27 mouse cellular contexts compared by ENCODE assay signal in genomic region chr11:6669041-6669440, GRCm38 (mm10). TPM values are rescaled to one million over a fixed set of nuclear protein-coding genes. Genes with fewer than 3 reads are reported as not detected.
"Had no signal": no experiment of that assay in that cellular context is flagged by ENCODE, and none has a peak within 500 bp of the region (broad histone marks: within the 10 kb centered on the region; RNA-seq: fewer than 3 reads in every experiment).

No protein-coding gene starts in this region.

- H3K9ac ChIP-seq: limb, embryonic 12.5 days; limb, embryonic 15.5 days; liver, embryonic 14.5 days; liver, postnatal 0 days; lung, embryonic 14.5 days; midbrain, embryonic 12.5 days; midbrain, embryonic 15.5 days; neural tube, embryonic 12.5 days; neural tube, embryonic 15.5 days; stomach, embryonic 15.5 days had no signal

- H3K4me2 ChIP-seq: limb, embryonic 12.5 days; limb, embryonic 15.5 days; liver, embryonic 11.5 days; lung, embryonic 14.5 days; midbrain, embryonic 12.5 days; midbrain, embryonic 15.5 days; neural tube, embryonic 12.5 days; neural tube, embryonic 15.5 days; stomach, embryonic 15.5 days had no signal

- DNase-seq: kidney, adult 11 months; kidney, postnatal 36 days; layer of hippocampus, postnatal 36 days; left cerebral cortex, postnatal 4 days; liver, postnatal 0 days; lung, embryonic 14.5 days; right cerebral cortex, adult 18-20 months; right cerebral cortex, postnatal 25 days; spleen, adult 18-20 months; thymus, postnatal 25 days had no signal

- H3K27ac ChIP-seq: left cerebral cortex, adult 2 months; limb, embryonic 12.5 days; limb, embryonic 15.5 days; liver, embryonic 14.5 days; macrophage; midbrain, embryonic 12.5 days; midbrain, embryonic 15.5 days; neural tube, embryonic 12.5 days; neural tube, embryonic 15.5 days; stomach, embryonic 15.5 days had no signal

- H3K27me3 ChIP-seq: limb, embryonic 15.5 days; midbrain, embryonic 12.5 days; midbrain, embryonic 15.5 days; neural tube, embryonic 12.5 days; neural tube, embryonic 15.5 days; stomach, embryonic 15.5 days had no signal

- H3K4me1 ChIP-seq: limb, embryonic 12.5 days; limb, embryonic 15.5 days; midbrain, embryonic 12.5 days; midbrain, embryonic 15.5 days; neural tube, embryonic 12.5 days; neural tube, embryonic 15.5 days; stomach, embryonic 15.5 days had no signal

- H3K4me3 ChIP-seq: left cerebral cortex, adult 2 months; limb, embryonic 12.5 days; limb, embryonic 15.5 days; midbrain, embryonic 12.5 days; midbrain, embryonic 15.5 days; neural tube, embryonic 12.5 days; neural tube, embryonic 15.5 days; stomach, embryonic 15.5 days had no signal

- H3K36me3 ChIP-seq: limb, embryonic 12.5 days; limb, embryonic 15.5 days; midbrain, embryonic 12.5 days; midbrain, embryonic 15.5 days; neural tube, embryonic 12.5 days; neural tube, embryonic 15.5 days; stomach, embryonic 15.5 days had no signal

- ATAC-seq: liver, postnatal 0 days; lung, postnatal 0 days; midbrain, embryonic 15.5 days had no signal

- H3K9me3 ChIP-seq: limb, embryonic 12.5 days; limb, embryonic 15.5 days; midbrain, embryonic 12.5 days; midbrain, embryonic 15.5 days; neural tube, embryonic 12.5 days; neural tube, embryonic 15.5 days; stomach, embryonic 15.5 days had no signal

RNA-seq across cellular contexts. Expression of gene Wap, which starts 30.6 kb away (rescaled TPM):
- total RNA-seq: layer of hippocampus, adult 8-10 months; layer of hippocampus, postnatal 10 days; layer of hippocampus, postnatal 36 days; left cerebral cortex, adult 2 months; left cerebral cortex, postnatal 10 days; left cerebral cortex, postnatal 4 days; megakaryocyte, adult 5-6 weeks had no signal
- polyA plus RNA-seq: kidney, embryonic 16.5 days; limb, embryonic 12.5 days; limb, embryonic 15.5 days; liver, embryonic 11.5 days; liver, embryonic 14.5 days; liver, postnatal 0 days; lung, embryonic 14.5 days; lung, postnatal 0 days; macrophage; midbrain, embryonic 12.5 days; midbrain, embryonic 15.5 days; neural tube, embryonic 12.5 days; neural tube, embryonic 15.5 days; stomach, embryonic 15.5 days had no signal
